Mouse (Mus musculus): ENCODE data around the gene Cdk7.

The Cdk7 gene

GRCm38 (mm10) chr13:100725194-100725593, 5.5 kb downstream of the Cdk7 start:
- in situ Hi-C loops (cut with MseI, MboI) = no loop called here

DNA sequence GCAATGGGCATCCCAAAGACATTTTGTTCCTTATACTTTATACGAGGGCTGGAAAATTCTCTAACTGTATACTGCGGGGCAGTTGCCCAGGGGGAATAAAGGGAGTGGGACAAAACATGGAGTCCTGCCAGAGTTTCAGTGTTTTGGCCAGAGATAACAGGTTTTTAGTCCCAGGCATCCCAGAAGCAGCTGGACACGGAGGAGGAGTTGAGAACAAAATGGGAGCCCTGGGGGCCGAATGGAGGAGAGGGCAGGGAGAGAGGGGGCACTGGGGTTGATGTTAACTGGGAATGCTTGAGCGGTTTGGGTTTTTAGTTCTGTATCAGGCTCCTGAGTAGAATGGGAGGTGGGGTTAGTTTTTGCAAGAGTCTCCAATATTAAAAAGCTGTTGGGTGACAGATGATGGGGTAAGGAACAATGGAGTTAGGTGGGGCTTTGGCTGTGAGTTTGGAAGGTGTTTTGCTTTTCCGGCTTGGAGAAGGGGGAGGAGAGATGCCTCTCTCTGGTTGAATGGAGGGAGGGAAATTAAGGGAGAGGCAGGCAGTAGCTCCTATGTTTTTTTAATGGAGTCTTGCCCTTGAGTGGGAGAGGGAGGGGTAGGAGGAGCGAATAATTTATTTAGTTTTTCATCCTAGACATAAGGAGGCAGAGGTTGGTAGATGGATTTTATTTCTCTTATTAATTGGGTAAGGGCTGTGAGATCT, 6.5 kb downstream of the Cdk7 start:
- in situ Hi-C loops (cut with MseI, MboI) = no loop called here

- in situ Hi-C loops (cut with MseI, MboI) = no loop called here
Measured at GRCm38 (mm10) chr13:100721656-100722055, 9.1 kb downstream of the Cdk7 start.

DNA sequence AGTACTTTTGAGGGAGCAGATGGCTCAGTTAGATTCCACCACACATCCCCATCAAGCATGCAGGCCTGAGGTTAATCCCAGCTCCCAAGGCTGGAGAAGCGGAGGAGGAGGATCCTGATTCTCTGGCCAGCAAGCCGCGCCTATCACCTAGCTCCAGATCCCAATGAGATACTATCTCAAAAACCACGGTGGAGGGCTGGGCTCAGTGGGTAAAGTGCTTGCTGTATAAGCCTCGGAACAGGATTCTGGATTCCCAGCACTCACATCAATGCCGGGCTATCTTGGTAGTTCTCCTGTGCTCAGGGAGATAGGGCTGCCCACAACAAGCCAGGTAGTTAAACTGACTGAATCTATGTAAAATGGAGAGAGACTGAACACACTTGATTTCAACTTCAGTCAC, 15.3 kb downstream of the Cdk7 start:
- in situ Hi-C loops (cut with MseI, MboI) = no loop called here

DNA sequence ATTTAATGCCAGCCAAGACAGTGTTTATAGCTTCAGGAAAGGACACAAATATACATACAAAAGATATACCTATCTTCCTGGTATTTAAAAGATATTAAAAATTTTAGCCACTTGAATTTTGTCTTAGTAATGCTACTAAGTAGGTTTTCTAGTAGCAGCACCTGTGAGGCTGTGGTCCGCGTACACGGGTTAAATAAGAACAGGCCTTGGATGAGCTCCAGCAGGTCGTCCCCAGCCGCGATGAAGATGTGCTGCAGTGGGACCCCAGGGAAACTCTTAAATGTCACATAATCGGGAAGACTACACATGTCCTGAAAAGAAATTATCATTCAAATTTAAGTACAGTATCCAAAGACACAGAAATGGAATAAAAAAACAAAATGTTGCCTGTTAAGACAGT, 24.5 kb downstream of the Cdk7 start:
- in situ Hi-C loops (cut with MseI, MboI) = no loop called here

DNA sequence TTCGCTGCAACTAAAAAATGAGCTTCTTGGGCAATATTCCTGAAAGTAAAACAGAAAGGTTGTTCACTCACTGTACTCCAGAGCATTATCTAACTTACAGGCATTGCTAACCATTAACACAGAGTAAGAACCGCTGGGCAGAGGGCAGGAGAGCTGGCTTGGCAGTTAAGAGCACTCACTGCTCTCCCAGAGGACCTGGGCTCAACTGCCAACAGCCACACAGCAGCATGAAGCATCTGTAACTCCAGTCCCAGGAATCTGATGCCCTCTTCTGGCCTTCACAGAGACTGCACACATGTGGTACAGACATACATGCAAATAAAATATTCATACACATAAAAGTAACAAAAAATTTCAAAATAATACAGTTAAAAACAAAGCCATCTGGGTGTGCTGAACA, 27.3 kb downstream of the Cdk7 start:
- in situ Hi-C loops (cut with MseI, MboI) = no loop called here

- in situ Hi-C loops (cut with MseI, MboI) = no loop called here
Measured at GRCm38 (mm10) chr13:100698866-100699265, 31.9 kb downstream of the Cdk7 start.

DNA sequence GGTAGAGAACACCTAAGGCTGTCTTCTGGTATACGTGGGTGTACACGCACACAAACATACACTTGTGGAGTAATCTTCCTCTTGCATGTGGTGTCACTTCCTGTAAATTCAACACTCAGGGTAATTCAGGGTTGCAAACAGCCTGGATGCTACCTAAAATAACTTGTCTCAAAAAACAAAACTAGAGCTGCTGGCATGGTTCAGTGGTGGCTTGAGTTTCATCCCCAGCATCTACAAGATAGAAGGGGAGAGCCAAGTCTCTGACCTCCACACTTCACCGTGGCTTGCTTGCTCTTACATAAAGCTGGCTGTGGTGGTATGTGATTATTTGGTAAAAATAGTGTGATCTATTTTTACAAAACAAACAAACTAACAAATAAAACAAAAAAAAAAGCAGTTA, 33.2 kb downstream of the Cdk7 start:
- in situ Hi-C loops (cut with MseI, MboI) = no loop called here

GRCm38 (mm10) chr13:100687513-100687912, 43.2 kb downstream of the Cdk7 start:
- in situ Hi-C loops (cut with MseI, MboI) = no loop called here

DNA sequence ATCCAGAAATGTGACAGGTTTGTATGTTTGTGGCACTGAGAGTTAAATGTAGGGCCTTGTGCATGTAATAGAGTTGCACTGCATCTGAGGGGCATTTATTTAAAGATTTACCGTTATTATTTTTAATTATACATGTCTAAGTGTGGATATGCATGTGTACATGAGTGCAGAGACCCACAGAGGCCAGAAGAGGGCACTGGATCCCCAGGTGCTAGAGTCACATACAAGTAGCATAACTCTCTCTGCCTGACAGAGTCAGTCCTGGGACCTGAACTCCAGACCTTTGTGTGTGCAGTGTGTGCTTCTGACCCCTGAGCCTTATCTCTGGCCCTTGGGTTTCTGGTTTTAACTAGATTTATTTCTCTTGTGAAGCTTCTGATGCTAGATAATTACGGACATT, 46.4 kb downstream of the Cdk7 start:
- in situ Hi-C loops (cut with MseI, MboI) = no loop called here

DNA sequence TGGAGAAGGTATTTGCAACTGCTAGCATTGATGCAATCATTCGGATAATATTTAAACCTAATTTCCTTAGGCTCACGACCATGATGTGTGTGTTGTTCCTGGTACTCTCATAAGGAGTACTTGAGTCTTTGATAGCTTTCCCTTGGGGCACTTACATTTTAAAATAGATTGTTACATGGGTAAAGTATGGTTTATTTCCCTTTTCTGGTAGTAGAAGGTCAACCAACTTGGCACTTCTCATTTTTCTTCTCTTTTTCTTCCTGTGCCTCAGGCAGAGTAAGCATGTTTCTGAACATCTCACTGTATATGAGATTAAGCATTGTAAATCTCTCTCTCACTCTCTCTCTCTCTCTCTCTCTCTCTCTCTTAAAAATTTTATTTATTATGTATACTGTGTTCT, 47.9 kb downstream of the Cdk7 start:
- in situ Hi-C loops (cut with MseI, MboI) = no loop called here

DNA sequence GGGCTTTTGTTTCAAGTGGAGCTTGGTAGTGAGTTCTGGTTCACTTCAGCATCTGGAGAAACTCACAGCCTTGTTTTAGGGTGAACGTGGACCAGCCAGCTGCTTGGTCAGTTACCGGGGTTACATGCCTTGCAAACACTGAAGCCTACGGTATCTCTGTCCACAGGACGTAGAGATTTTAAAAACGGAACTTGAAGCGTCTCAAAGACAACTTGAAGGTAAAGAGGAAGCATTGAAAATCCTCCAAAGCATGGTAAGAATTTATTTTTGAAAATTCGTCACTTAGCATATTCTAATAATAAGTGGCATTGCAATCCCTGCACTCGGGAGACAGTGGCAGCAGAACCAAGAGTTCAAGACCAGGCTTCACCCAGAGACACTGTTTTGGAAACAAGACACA, 49.1 kb downstream of the Cdk7 start:
- in situ Hi-C loops (cut with MseI, MboI) = no loop called here

- in situ Hi-C loops (cut with MseI, MboI) = no loop called here
Measured at GRCm38 (mm10) chr13:100675936-100676635, 54.7 kb downstream of the Cdk7 start.

DNA sequence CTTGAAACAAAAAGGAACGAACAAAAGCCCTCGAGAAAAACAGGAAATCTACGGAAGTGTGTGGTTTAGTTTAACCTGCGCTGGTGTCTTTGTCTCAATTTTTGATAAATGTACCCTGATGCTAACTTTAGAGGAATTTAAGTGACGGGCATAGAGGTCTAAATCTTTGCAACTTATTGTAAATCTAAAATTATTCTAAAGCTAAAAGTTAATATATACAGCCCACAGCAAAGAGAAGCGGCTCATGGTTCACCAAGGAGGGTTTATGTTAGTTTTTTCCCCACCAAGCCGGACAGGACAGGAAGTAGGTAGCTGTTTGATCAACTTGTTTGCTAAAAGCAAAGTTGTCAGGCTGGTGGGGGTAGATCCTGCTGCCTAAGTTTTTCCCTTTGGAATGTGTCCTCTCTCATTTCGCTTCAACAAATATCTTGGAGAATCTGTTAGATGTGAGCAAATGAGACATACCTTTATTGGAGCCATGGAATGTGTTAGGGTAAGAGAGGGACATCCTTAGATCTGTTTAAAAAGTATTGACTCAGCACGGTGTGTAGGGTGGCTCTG, 60.5 kb downstream of the Cdk7 start:
- in situ Hi-C loops (cut with MseI, MboI) = no loop called here

- in situ Hi-C loops (cut with MseI, MboI) = no loop called here
Measured at GRCm38 (mm10) chr13:100669291-100670022, 61.3 kb downstream of the Cdk7 start, which contains the start of gene Ccdc125. Gene Ccdc125 (plus strand): TSS chr13:100669717.

DNA sequence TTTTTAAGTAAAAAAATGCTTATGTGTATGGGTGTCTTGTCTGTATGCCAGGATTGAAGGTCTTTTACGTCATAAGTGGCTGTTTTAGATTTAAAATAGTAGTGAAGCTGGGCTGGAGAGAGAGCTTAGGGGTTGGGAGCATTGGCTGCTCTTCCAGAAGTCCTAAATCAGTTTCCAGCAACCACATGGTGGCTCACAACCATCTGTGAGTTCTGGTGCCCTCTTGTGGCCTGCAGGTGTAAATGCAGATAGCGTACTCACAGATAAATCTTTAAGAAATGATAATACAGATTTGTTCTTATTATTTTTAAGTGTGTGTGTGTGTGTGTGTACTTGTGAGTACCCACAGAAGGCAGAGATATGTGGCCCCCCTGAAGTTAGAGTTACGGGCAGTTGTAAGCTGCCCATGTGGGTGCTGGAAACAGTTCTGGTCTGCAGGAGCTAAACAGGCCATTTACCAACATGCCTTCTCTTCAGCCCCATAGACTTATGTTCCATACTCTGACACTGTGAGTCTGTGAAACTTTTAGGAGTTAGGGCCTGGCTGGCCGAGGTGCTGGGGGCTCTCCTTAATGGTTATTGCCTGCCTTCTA, 70.8 kb downstream of the Cdk7 start:
- in situ Hi-C loops (cut with MseI, MboI) = no loop called here

GRCm38 (mm10) chr13:100658091-100658490, 72.6 kb downstream of the Cdk7 start:
- in situ Hi-C loops (cut with MseI, MboI) = no loop called here
